Mouse (Mus musculus) G1E (cell line): Measurements from ENCODE around the gene Hs3st3b1. TPM values are rescaled to one million over a fixed set of nuclear protein-coding genes. Genes with fewer than 3 reads are reported as not detected.

Source experiments
- ATAC-seq: 2 replicates; pipeline ENCODE4 v1.8.0; 2016; ENCODE audit warnings: mild to moderate bottlenecking; ENCODE audit not compliant: insufficient number of reproducible peaks, poor library complexity, low FRiP score, severe bottlenecking; ENCODE audit errors: extremely low read depth
- DNase-seq: peaks from one replicate; pipeline ENCODE4 v3.0.0; 2012; ENCODE audit warnings: low spot score
- H3K27me3 ChIP-seq: 2 replicates; pipeline ENCODE4 v1.6.1; 2012; ENCODE audit warnings: mild to moderate bottlenecking, low read length, inconsistent platforms; ENCODE audit not compliant: insufficient read depth
- H3K36me3 ChIP-seq: replicated peaks from 2 replicates; pipeline ENCODE3; 2012; ENCODE audit warnings: mild to moderate bottlenecking, inconsistent platforms
- H3K4me1 ChIP-seq: 2 replicates; pipeline ENCODE4 v1.6.1; 2012; ENCODE audit warnings: low read depth, low read length, inconsistent platforms, mixed read lengths; ENCODE audit not compliant: insufficient read depth
- H3K4me3 ChIP-seq: 2 replicates; pipeline ENCODE4 v1.5.1; 2012; ENCODE audit warnings: low read depth, mild to moderate bottlenecking, inconsistent platforms, low read length, moderate library complexity, mixed read lengths
- H3K9me3 ChIP-seq: replicated peaks from 2 replicates; pipeline ENCODE4 v1.6.1; 2012; ENCODE audit warnings: inconsistent platforms
- CTCF ChIP-seq: IDR thresholded peaks from 2 replicates; pipeline ENCODE4 v1.5.1; 2012; ENCODE audit warnings: low read depth, low read length, inconsistent platforms, mixed read lengths
- GATA1 ChIP-seq: IDR thresholded peaks from 2 replicates; pipeline ENCODE4 v1.6.1; 2012; ENCODE audit warnings: borderline replicate concordance, low read length, inconsistent platforms, mixed read lengths
- GATA2 ChIP-seq: IDR thresholded peaks from 2 replicates; pipeline ENCODE4 v1.6.1; 2012; ENCODE audit warnings: low read depth, low read length, inconsistent platforms, borderline replicate concordance
- POLR2AphosphoS5 ChIP-seq: IDR thresholded peaks from 2 replicates; pipeline ENCODE4 v1.6.1; 2012; ENCODE audit warnings: low read depth, low read length, inconsistent platforms; ENCODE audit not compliant: insufficient replicate concordance
- TAL1 ChIP-seq: conservative IDR thresholded peaks from 2 replicates; pipeline ENCODE4 v1.6.1; 2012; ENCODE audit warnings: low read depth, low read length, inconsistent platforms, mixed read lengths
- polyA plus RNA-seq: library from polyadenylated mRNA; stranded (reverse); fragments of >175 nt; gene quantifications from 2 replicates; pipeline ENCODE4 v1.2.3, GENCODE M21; 2012
- total RNA-seq, 2 experiments: library from RNA; stranded (forward) in 1 of 2; stranded (reverse) in 1 of 2; fragments of 200-1000 nt in 1 of 2; fragments of >200 nt in 1 of 2; fragmentation: Nextera tagmentation in 1 of 2; gene quantifications; 2 replicates each; pipeline ENCODE4 v1.2.3; 2014 to 2017

The Hs3st3b1 gene
- total and polyA plus RNA-seq, 3 experiments: 0.05 TPM; not detected in 2

DNA sequence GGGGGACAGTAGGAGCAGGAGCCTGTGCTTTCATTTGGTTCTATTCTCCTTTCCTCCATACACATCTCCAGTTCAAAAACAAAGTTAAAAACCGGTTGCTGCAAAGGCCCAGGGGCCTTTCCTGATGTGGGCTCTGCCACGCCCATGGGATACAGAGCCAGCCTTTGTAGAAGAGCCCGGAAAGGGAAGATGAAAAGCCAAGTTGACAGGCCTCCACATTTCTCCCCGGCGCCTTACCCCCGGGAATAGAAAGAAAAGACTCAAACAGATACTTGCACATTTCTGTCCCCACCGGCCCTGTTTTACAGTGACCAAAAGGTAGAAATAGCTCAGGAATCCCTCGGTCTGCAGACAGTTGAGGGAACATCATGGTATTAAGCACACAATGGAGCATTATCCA is 77.4 kb downstream of the Hs3st3b1 start:
- no peaks in the 10 kb centered on the region for H3K36me3 ChIP-seq
- no peaks in the 10 kb centered on the region for H3K27me3 ChIP-seq
- H3K4me1 ChIP-seq: no peaks in the 10 kb centered on the region
- H3K9me3 ChIP-seq: 0 out of 2 replicates have a peak, but pooled peaks cover 4% of the 10 kb centered on the region
- no peak for ATAC-seq
- H3K4me3 ChIP-seq: no peak overlapping the region
- TF ChIP-seq GATA1: no peak
- TF ChIP-seq TAL1: no peak
- TF ChIP-seq POLR2AphosphoS5: no peak
- TF ChIP-seq CTCF: no peak
- no peak for TF ChIP-seq GATA2
- no peak for DNase-seq

GRCm38 (mm10) chr11:63837526-63837925 is 84.6 kb downstream of the Hs3st3b1 start:
- Histone ChIP-seq H3K4me3 (no peak overlapping the region), H3K27me3 (no peaks in the 10 kb centered on the region), H3K9me3 (0 out of 2 replicates have a peak, but pooled peaks cover 4% of the 10 kb centered on the region), H3K4me1 (no peaks in the 10 kb centered on the region), H3K36me3 (no peaks in the 10 kb centered on the region)
- DNase-seq (no peak), ATAC-seq (no peak)
- TF ChIP-seq POLR2AphosphoS5: no peak
- TF ChIP-seq GATA1: no peak
- TF ChIP-seq GATA2: no peak
- no peak for TF ChIP-seq CTCF
- no peak for TF ChIP-seq TAL1

Other genes starting within 250 kb of the Hs3st3b1 start
- gene Cox10, start 157.2 kb upstream of the Hs3st3b1 start, total RNA-seq (2014; fragmentation: Nextera tagmentation): 21.1 and 30.2 TPM in 2 replicates
- gene Cox10, start 157.2 kb upstream of the Hs3st3b1 start, total RNA-seq (2017): 19.2 and 19.4 TPM in 2 replicates
- 49.1 and 53.9 TPM in 2 replicates for gene Cox10, start 157.2 kb upstream of the Hs3st3b1 start, polyA plus RNA-seq